8 mouse cellular contexts compared by ENCODE assay signal in the genomic region with DNA sequence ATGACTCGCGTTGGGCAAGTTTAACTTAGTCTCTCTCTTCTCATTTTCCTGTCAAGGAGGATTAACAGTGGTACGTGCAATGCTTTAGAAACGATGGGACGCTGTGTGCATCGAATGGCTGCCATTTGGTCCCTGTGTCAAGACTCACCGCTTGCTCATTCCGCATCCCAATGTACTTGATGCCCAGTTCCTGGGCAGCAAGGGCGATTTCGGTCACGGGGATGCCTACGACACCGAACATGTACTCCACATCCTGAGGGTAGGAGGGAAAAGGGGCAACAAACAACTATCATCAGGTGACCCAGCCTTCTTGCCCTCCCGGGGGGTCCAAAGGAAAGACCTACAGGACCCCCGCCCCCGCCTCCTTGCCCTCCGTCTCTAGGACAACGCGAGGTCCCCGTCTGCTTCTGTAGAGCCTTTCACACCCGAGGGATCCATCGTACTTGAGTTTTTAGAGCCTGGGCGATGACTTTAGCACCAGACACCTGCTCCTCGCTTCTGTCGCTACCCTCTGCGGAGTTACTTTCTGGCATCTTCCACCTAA. TPM values are rescaled to one million over a fixed set of nuclear protein-coding genes. Genes with fewer than 3 reads are reported as not detected.
A peak's percentile ranks its signal among the peaks of the same experiment; 100 is the strongest.
DNase-seq lines count a peak whose midpoint lies in the region; ATAC-seq and TF ChIP-seq lines count a peak whose summit lies in the region.

A gene (minus strand): TSS at position 533 of the 544 bp plus-strand sequence.

- peaks cover 3% of the 10 kb centered on the region for H3K4me1 ChIP-seq in lung, adult 2 months (ENCODE audit: control insufficient read depth, insufficient read depth, low read length)
- no peaks in the 10 kb centered on the region for H3K4me1 ChIP-seq in embryonic facial prominence, embryonic 11.5 days (ENCODE audit: control insufficient read depth, insufficient read depth, low read length)
- peaks cover 11% of the 10 kb centered on the region for H3K4me1 ChIP-seq in hindbrain, embryonic 16.5 days (ENCODE audit: control insufficient read depth, insufficient read depth, low read depth, low read length)
- H3K4me1 ChIP-seq in midbrain, embryonic 13.5 days (replicated peaks): peaks cover 16% of the 10 kb centered on the region

- H3K4me2 ChIP-seq in embryonic facial prominence, embryonic 11.5 days (ENCODE audit: low read depth, low read length): peak within 1 kb of the TSS; percentile 88
- peak within 1 kb of the TSS; percentile 97 for H3K4me2 ChIP-seq in hindbrain, embryonic 16.5 days (ENCODE audit: low read length)
- peak within 1 kb of the TSS; percentile 95 for H3K4me2 ChIP-seq in midbrain, embryonic 13.5 days (replicated peaks)

- no peak for TF ChIP-seq CTCF in lung, adult 2 months (IDR thresholded peaks at IDR 0.05; ENCODE audit: insufficient read depth, low read length)

- DNase-seq in lung, adult 2 months: no peak
- no peak for DNase-seq in lung, postnatal 36 days
- DNase-seq in embryonic facial prominence, embryonic 11.5 days (ENCODE audit: low spot score): no peak
- no peak for DNase-seq in urinary bladder, postnatal 10 days (ENCODE audit: low spot score)
- DNase-seq in gastrocnemius, adult 8-10 months (ENCODE audit: low spot score in 2 of 2): no peak
- no peak for DNase-seq in kidney, postnatal 14 days

- no peaks in the 10 kb centered on the region for H3K27me3 ChIP-seq in embryonic facial prominence, embryonic 11.5 days (ENCODE audit: control insufficient read depth, insufficient read depth, low read length)
- H3K27me3 ChIP-seq in hindbrain, embryonic 16.5 days (replicated peaks; ENCODE audit: control insufficient read depth, insufficient read depth, low read length): no peaks in the 10 kb centered on the region
- H3K27me3 ChIP-seq in midbrain, embryonic 13.5 days: no peaks in the 10 kb centered on the region

- H3K9ac ChIP-seq in embryonic facial prominence, embryonic 11.5 days (replicated peaks; ENCODE audit: low read length): peak within 1 kb of the TSS; percentile 70
- peak within 1 kb of the TSS; percentile 75 for H3K9ac ChIP-seq in hindbrain, embryonic 16.5 days (ENCODE audit: low read depth, low read length)
- H3K9ac ChIP-seq in midbrain, embryonic 13.5 days (replicated peaks): peak within 1 kb of the TSS; percentile 74

- H3K36me3 ChIP-seq in embryonic facial prominence, embryonic 11.5 days (replicated peaks; ENCODE audit: control insufficient read depth, insufficient read depth, low read depth, low read length): no peaks in the 10 kb centered on the region
- H3K36me3 ChIP-seq in hindbrain, embryonic 16.5 days (ENCODE audit: control insufficient read depth, insufficient read depth, low read length): no peaks in the 10 kb centered on the region
- no peaks in the 10 kb centered on the region for H3K36me3 ChIP-seq in midbrain, embryonic 13.5 days

- peak; percentile 54; the same call in 1 of the 2 replicates for ATAC-seq in embryonic facial prominence, embryonic 11.5 days (replicated peaks; ENCODE audit: insufficient number of reproducible peaks, low FRiP score, low TSS enrichment, low read depth)
- peak; percentile 66 for ATAC-seq in hindbrain, embryonic 16.5 days
- peak; percentile 72; the same call in 1 of the 2 replicates for ATAC-seq in midbrain, embryonic 13.5 days

- peak within 1 kb of the TSS; percentile 63 for H3K4me3 ChIP-seq in lung, adult 2 months (replicated peaks; ENCODE audit: extremely low read depth, low read depth, low read length)
- H3K4me3 ChIP-seq in embryonic facial prominence, embryonic 11.5 days (ENCODE audit: low read depth, low read length): peak within 1 kb of the TSS; percentile 62
- peak within 1 kb of the TSS; percentile 60 for H3K4me3 ChIP-seq in hindbrain, embryonic 16.5 days (ENCODE audit: low read length)
- peak within 1 kb of the TSS; percentile 66 for H3K4me3 ChIP-seq in midbrain, embryonic 13.5 days (replicated peaks)

- H3K9me3 ChIP-seq in embryonic facial prominence, embryonic 11.5 days (replicated peaks; ENCODE audit: control insufficient read depth, low read length): no peaks in the 10 kb centered on the region
- no peaks in the 10 kb centered on the region for H3K9me3 ChIP-seq in hindbrain, embryonic 16.5 days (ENCODE audit: control insufficient read depth, low read length)
- no peaks in the 10 kb centered on the region for H3K9me3 ChIP-seq in midbrain, embryonic 13.5 days

- 3% methylated on average over 26 of the region's 26 CpGs for WGBS in lung, adult 2 months
- 4% methylated on average over 26 of the region's 26 CpGs for WGBS in embryonic facial prominence, embryonic 11.5 days
- WGBS in hindbrain, embryonic 16.5 days: 5% methylated on average over 26 of the region's 26 CpGs
- 4% methylated on average over 25 of the region's 26 CpGs for WGBS in midbrain, embryonic 13.5 days

- TF ChIP-seq POLR2A in lung, adult 2 months (IDR thresholded peaks at IDR 0.05; ENCODE audit: borderline replicate concordance, extremely low read depth, low read depth, low read length): no peak

- peak within 1 kb of the TSS; percentile 54; the same call in 1 of the 2 replicates for H3K27ac ChIP-seq in embryonic facial prominence, embryonic 11.5 days (replicated peaks; ENCODE audit: low read depth, low read length)
- peak within 1 kb of the TSS; percentile 86 for H3K27ac ChIP-seq in hindbrain, embryonic 16.5 days (ENCODE audit: low read depth, low read length)
- peak within 1 kb of the TSS; percentile 75 for H3K27ac ChIP-seq in midbrain, embryonic 13.5 days

RNA-seq across cellular contexts. Expression of the gene that starts here (rescaled TPM):
- not detected in 2 replicates for polyA plus RNA-seq in lung, adult 2 months (2012; rRNA removed)
- polyA plus RNA-seq in embryonic facial prominence, embryonic 11.5 days (2014; fragmentation: Nextera tagmentation; extraction: Ambion mirVana): 1.6 and 2.0 TPM in 2 replicates
- polyA plus RNA-seq in hindbrain, embryonic 16.5 days (2015; fragmentation: Nextera tagmentation; extraction: Ambion mirVana): 1.7 and 2.1 TPM in 2 replicates
- polyA plus RNA-seq in midbrain, embryonic 13.5 days (2015; fragmentation: Nextera tagmentation; extraction: Ambion mirVana): not detected in 2 replicates
- not detected for total RNA-seq in gastrocnemius, adult 8-10 months (2022)

Comparison
In these comparisons a context has a peak if more than half of its experiments do, and no peak if none do; other contexts are left out.
1. Peak in ATAC-seq, H3K4me3 ChIP-seq, H3K27ac ChIP-seq, H3K9ac ChIP-seq and H3K4me2 ChIP-seq in midbrain, embryonic 13.5 days; RNA of the gene not detected or under 1 TPM.